Mouse (Mus musculus) testis, adult 2 months (tissue): ENCODE results near the gene Afmid.

ENCODE experiments used
- CTCF ChIP-seq: fragments of 200-500 bp; IDR thresholded peaks from 2 replicates; pipeline ENCODE4 v1.5.1; 2012; ENCODE audit warnings: low read depth, mild to moderate bottlenecking, inconsistent platforms, low read length, moderate library complexity; ENCODE audit not compliant: control insufficient read depth, insufficient read depth, insufficient replicate concordance
- POLR2A ChIP-seq: fragments of 200-500 bp; IDR thresholded peaks from 2 replicates; pipeline ENCODE4 v1.6.1; 2012; ENCODE audit warnings: low read depth, mild to moderate bottlenecking, inconsistent platforms, low read length, moderate library complexity; ENCODE audit not compliant: control insufficient read depth

GRCm38 (mm10) chr11:117798160-117798541 lies 27.6 kb upstream of the Afmid start:
- TF ChIP-seq CTCF (no peak), POLR2A (no peak)
